Mouse (Mus musculus): ENCODE results near the gene Arhgap44.

GRCm38 (mm10) chr11:65162767-65163120 is at the start of gene Arhgap44:
- TF ChIP-seq CTCF (conservative IDR thresholded peaks at IDR 0.05; ENCODE audit: low read length) (no peak), POU5F1 (IDR thresholded peaks at IDR 0.05; ENCODE audit: borderline replicate concordance, low read length) (no peak), NANOG (IDR thresholded peaks at IDR 0.05; ENCODE audit: borderline replicate concordance, low read length) (no peak)
